Mouse (Mus musculus): Measurements from ENCODE around the gene Slc29a4.

Gene Slc29a4

DNA sequence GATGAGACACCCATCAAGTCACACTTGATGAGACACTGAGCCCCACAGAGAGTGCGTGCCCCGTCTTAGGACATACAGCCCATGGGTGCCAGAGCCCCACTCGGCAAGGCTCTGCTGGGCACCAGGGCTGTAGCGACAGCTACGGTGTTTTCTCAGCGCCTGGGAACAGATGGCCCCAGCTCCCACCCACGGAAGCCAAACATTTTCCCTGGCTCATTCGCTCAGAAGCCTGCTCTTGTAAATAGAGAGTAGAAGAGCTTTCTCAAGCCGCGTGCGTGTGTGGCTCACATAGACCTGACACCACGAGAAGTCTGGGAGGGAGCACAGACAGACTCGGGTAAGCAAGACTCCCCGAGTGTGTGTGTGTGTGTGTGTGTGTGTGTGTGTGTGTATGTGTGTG lies at the start of gene Slc29a4:
Gene Slc29a4 (plus strand): TSS at position 265 of the 400 bp plus-strand sequence.
- no peak for DNase-seq

DNA sequence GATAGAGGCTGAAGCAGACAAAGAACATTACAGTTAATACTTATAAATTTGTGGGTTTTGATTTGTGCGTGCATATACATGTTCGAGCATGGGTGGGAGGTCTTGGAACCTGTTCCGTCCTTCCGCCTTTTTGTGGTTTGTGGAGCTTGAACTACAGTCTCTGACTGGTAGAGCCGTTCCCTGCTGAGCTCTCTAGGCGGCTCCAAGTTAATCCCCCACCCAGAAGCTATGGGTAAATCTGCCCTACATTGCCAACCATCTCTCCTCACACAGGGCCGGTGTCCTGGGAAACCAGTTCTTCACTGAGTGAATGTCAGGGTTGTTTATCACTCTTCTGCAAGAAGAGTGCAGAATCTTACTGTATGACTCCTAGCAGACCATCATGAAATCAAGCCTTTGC lies 44.1 kb upstream of the Slc29a4 start:
- DNase-seq = no peak

DNA sequence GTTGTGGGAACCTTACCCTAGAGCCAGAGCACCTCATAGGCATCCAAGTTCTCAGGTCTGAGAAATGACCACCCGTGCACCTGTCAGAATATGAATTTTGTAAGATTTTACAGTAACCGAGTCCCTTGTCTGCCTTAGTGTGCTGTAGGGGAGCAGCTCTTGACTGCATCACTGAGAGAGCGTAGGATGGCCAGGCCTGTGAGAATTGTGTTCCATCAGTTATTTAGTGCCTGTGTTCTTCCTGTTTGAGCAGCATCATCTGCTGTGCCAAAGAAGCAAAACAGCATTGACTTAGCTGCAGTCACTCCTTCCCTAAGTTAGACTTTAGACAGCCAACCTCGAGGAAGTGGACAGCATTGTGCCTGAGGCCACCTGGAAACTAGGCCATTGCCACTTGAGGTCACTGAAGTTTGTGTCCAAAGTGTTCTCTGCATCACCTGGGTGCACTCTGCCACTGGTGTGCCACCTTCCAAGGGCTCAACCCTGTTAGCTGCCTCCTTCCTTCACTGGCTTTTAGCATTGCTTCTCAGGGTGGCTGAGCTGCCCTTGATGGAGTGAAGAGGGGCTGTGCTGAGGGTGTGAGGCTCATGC lies 42.8 kb upstream of the Slc29a4 start:
- no peak for DNase-seq

GRCm38 (mm10) chr5:142650390-142650789 lies 41.9 kb upstream of the Slc29a4 start:
- peak; percentile 38 for DNase-seq

DNA sequence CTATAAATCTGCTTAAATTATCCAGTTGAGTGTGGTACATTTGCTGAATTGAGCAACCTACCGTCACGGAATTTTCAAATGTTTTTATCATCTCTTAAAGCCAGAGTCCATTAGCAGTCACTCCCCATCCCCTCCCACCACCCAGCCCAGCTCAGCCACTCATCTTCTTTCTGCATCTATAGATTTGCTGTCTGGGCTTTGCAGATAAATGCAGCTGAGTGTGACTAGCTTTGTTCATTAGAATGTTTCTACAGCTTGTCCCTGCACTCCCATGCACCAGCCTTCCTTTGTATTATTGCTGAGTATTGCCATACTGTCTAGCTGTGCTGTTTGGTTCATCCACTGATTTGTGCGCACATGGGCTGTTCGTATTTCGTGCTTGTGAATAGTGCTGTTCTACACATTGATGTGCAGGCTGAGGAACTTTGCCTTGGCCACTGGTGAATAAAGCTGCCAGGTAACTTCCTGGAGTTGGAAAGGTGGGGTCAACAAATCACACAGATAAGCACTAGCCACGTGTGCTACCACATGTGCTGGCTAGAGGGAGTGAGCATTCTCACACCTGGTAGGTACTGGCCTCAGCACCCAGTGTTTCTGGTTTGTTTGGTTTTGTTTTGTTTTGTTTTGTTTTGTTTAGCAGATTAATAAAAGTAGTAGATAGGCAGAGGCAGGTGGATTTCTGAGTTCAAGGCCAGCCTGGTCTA lies 41.4 kb upstream of the Slc29a4 start:
- no peak for DNase-seq

DNA sequence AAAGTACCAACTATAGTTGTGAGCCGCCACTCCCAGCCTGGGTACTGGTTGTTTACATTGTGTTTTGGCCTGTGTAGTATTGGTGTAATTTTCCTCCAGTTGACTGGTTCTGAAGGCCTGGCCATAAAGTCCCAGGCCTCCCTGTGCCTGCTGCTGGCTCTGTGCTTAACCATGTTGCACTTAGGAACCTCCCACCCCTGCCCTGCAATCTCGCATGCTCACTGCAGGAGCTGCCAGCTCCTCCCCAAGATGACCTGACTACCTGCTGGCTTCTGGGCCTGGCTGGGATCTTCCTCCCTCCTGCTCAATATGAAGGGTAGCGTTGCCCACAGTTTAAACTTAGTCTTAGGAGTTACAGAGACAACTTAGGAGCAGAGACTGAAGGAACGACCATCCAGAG lies 40.0 kb upstream of the Slc29a4 start:
- DNase-seq = no peak

GRCm38 (mm10) chr5:142660656-142661434 lies 31.5 kb upstream of the Slc29a4 start:
- DNase-seq = no peak

GRCm38 (mm10) chr5:142667921-142668320 lies 24.4 kb upstream of the Slc29a4 start:
- DNase-seq = no peak

GRCm38 (mm10) chr5:142668556-142669263 lies 23.6 kb upstream of the Slc29a4 start:
- DNase-seq = no peak

DNA sequence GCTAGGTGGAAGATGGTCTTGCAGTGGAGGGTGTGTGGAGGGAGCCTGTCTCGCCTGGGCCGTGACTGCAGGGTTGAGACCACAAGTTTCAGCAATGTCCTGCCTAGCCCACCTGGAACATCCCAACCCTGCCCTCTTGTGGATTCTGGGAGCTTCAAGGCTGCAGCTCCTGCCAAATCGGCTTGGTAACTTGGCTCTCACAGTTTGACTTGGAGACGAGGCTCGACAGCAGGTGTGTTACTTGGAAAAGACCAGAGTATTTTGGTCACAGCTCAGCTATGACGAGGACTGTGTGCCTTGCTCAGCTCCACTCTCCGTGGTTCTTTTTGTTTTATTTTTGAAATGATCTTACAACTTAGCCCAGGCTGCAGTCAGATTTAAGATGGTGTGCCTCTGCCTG lies 22.6 kb upstream of the Slc29a4 start:
- DNase-seq = no peak

DNA sequence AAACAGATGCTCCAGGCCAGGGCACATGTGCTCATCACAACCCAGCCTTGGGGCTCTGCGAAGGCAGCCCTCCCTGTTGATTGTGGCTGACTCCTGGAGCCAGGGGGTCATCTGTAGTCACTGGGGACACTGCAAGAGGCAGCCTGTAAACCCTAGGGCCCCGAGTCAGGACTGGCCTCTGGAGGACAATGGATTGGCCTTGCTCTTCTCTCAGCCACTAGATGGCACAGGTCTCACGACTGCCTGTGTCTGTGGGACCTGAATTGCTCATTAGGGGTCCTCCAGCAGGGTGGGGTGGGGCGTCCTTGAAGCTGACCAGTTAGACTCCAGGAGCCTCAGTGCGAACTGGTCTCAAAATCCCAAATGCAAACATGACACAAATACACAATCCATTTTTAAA lies 19.2 kb upstream of the Slc29a4 start:
- DNase-seq = peak; percentile 65

- DNase-seq = no peak
These were observed 14.2 kb upstream of the Slc29a4 start for GRCm38 (mm10) chr5:142678141-142678571.

GRCm38 (mm10) chr5:142679065-142679464 lies 13.2 kb upstream of the Slc29a4 start:
- no peak for DNase-seq

DNA sequence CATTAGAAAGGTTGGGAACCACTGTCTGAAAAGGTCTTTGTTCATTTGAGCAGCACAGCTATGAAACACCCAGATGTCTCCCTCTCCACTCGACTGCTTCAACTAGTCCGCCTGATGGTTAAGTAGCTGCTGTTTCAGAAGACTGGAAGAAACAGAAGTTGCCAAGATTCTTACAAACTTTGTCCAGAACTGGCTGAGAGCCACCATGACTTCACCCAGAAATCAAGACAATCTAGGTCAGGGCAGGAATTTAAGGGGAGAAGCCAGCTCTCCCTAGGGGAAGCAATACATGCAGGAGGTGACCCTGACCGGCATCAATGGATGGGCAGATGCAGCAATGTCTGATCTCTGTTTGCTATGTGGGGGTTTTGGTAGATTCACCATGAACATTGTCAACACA lies 10.4 kb upstream of the Slc29a4 start:
- no peak for DNase-seq

DNA sequence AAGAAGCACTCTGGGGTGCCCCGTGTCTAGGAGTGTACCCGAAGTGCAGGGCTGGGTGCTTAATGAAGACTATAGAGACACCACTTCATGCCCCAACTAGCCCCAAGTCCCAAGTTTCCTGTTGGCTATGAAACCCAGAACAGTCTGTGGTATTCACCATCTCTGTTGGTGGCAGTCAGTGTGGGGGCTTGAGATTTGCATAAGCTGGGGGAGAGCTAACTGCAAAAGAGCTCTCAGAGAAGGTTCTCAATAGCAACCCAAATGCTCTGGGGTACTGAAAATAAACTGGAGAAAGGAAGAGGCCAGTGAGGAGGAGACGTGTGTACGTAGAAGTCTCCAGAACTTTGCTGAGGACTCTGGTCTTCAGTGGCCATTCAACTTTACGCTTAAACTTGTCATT lies 9.8 kb upstream of the Slc29a4 start:
- no peak for DNase-seq

GRCm38 (mm10) chr5:142688866-142689265 lies 3.4 kb upstream of the Slc29a4 start:
- no peak for DNase-seq

DNA sequence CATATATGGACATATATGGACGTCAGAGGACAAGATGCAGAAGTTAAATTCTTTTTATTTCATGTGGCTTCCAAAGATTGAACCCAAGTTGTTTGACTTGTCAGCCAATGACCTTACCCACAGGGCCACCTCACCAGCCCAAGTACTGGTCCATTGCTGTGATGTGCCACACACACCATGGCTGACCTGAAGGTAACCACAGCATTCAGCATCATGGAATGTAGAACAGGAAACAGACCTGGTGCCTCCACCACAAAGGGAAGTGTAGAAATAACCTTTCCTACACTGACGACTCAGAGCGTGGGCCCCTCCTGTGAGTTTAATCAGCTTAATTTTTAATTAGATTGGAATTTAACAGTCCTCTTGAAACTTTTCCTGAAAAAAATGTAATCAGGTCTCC lies 2.0 kb upstream of the Slc29a4 start:
- DNase-seq = no peak

DNA sequence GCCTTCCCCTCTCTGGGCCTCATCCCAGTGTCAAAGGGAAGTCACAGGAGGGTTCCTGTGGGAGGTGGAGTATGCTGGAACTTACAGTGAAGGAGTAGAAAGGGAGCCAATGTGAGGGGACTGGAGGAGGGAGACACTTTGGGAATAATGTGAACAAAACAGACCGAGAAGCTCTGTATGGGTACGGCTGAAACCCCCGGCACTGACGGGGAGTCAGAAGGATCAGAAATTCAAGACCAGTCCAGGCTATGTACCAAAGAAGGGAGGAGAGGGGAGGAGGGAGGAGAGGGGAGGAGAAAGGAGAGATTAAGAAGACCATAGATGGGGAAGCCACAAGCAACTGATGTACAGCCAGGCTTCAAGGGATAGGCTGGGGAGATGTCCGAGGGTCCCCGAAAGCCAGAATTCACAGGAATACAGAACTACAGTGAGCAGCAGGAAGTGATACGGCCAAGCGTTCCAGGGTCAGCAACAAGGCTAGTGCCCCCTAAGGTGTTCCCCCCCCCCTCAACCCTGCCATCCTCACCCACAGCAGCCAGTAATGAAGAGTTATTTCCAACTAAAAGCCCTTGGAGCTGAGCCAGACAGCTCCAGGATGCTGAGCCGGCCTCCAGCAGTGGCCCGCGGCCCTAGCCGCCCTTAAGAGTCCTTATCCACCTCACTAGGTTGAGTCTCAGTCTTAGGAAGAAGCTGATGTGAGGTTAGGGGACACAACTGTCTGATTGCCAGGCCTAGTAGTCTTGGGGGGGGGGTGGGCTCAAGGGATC lies 842 bp downstream of the Slc29a4 start:
- DNase-seq = no peak

DNA sequence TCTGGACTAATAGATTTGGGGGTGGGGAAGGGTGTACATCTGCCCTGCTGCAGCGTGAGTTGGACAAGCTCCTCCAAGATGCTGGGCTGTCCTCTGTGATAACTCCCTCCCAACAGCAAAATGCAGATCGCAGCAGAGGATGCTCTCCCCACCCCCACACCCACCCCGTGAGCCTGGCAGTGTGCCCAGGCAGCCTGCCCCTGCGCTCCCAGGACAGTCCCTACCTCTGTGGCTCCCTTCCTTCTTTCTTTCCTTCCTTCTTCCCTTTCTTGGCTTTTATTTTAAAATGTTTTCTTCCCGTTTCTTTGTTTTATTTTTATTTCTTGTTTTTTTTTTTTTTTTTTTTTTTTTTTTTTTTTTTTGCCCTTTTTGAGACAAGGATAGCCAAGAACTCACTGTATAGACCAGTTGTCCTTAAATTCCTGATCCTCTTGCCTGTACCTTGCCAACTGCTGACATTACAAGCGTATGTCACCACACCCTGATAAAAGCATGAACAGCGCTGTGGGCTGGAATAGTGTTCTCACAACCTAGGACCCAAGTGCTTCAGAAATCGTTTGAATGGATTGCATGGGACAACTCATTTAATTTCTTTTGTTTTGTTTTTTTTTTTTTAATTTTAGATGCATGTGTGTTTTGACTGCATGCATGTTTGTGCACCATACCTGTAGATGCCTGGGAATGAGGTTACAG lies 1.6 kb downstream of the Slc29a4 start:
- no peak for DNase-seq

DNA sequence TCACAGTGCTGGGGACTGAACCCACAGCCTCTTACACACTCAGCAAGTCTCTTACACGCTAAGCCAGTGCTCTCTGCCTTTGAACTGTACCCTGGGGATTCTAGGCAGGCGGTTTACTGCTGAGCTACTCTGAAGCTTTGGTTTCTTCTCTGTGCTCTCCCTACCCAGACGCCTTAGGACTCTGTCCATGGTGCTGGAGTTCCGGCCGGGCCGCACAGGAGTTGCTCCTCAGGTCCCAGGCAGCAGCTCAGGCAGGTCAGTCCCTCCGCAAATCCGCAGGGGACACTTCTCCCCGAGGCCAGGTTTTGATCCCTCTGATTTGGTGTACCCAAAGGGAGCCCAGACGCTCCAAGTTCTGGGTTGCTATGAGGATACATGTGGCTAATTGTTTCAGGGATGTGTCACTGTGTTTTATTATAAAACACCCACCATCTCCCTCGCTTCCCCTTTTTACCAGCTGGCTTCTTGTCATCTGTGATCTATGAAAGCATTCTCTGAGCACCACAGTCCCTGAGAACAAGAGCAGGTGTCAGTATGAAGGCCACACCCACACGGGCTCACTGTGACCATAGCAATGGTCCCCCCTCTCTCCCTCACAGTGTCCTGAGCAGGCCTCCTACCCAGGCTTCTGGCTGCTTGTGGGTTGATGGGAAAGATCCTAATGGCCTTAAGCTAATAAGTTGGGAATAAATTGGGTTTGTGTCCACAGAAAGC lies 2.5 kb downstream of the Slc29a4 start:
- peak; percentile 76 for DNase-seq

- no peak for DNase-seq
These were observed 3.9 kb downstream of the Slc29a4 start for GRCm38 (mm10) chr5:142696258-142696657.

Measured in embryo, embryonic 11 days (tissue).